Mouse (Mus musculus): ENCODE data around the gene Hcn4.

GRCm38 (mm10) chr9:58805601-58806318, 17.5 kb upstream of the Hcn4 start:
- TF ChIP-seq CTCF (IDR thresholded peaks at IDR 0.05; ENCODE audit: low read depth) (no peak), EP300 (IDR thresholded peaks at IDR 0.05; ENCODE audit: low read depth) (no peak)
